Mouse (Mus musculus) ES-E14 (cell line): ENCODE measurements at regions not wholly inside any gene's neighbourhood (a gene's known extent, or its start where the extent isn't known, plus 50 kb on each side); places are given as distances from the start of the nearest gene placed in this dataset.

Source experiments
- CHD2 ChIP-seq: IDR thresholded peaks from 2 replicates; pipeline ENCODE4 v1.6.1; 2014; ENCODE audit warnings: mild to moderate bottlenecking, low read depth, low read length, inconsistent platforms
- ZC3H11A ChIP-seq: IDR thresholded peaks from 2 replicates; pipeline ENCODE4 v1.6.1; 2012; ENCODE audit warnings: low read depth, mild to moderate bottlenecking, inconsistent platforms, low read length, borderline replicate concordance
- ZNF384 ChIP-seq: IDR thresholded peaks from 2 replicates; pipeline ENCODE4 v1.6.1; 2012; ENCODE audit warnings: low read depth, low read length, inconsistent platforms

GRCm38 (mm10) chr12:50989561-50990325, 340.8 kb upstream of the Prkd1 start:
- TF ChIP-seq ZC3H11A (no peak), CHD2 (no peak), ZNF384 (no peak)
